Mouse (Mus musculus) hindbrain, embryonic 16.5 days (tissue): ENCODE measurements at regions not wholly inside any gene's neighbourhood (a gene's known extent, or its start where the extent isn't known, plus 50 kb on each side); places are given as distances from the start of the nearest gene placed in this dataset.
A peak's percentile ranks its signal among the peaks of the same experiment; 100 is the strongest.

Source experiments
- ATAC-seq: fragments of 200-750 bp; cut with Nextera tagmentation; 2 replicates; pipeline ENCODE4 v1.8.0; 2017; ENCODE audit warnings: moderate TSS enrichment, moderate library complexity
- H3K27ac ChIP-seq: fragments of 300-500 bp; sonication (generic); 2 replicates; pipeline ENCODE4 v1.5.1; 2014; ENCODE audit warnings: low read depth, mild to moderate bottlenecking, control low read depth, low read length, moderate library complexity
- H3K27me3 ChIP-seq: fragments of 300-500 bp; sonication (generic); replicated peaks from 2 replicates; pipeline ENCODE4 v1.6.1; 2014; ENCODE audit warnings: low read length; ENCODE audit not compliant: control insufficient read depth, insufficient read depth
- H3K36me3 ChIP-seq: fragments of 300-500 bp; sonication (generic); 2 replicates; pipeline ENCODE4 v1.6.1; 2014; ENCODE audit warnings: mild to moderate bottlenecking, low read length, moderate library complexity, mixed read lengths; ENCODE audit not compliant: control insufficient read depth, insufficient read depth
- H3K4me1 ChIP-seq: fragments of 300-500 bp; sonication (generic); 2 replicates; pipeline ENCODE4 v1.6.1; 2014; ENCODE audit warnings: low read depth, low read length; ENCODE audit not compliant: control insufficient read depth, insufficient read depth
- H3K4me2 ChIP-seq: fragments of 300-500 bp; sonication (generic); 2 replicates; pipeline ENCODE4 v1.6.1; 2014; ENCODE audit warnings: mild to moderate bottlenecking, low read length, control low read depth, moderate library complexity
- H3K4me3 ChIP-seq: fragments of 300-500 bp; sonication (generic); 2 replicates; pipeline ENCODE4 v1.5.1; 2014; ENCODE audit warnings: mild to moderate bottlenecking, low read length, control low read depth, moderate library complexity
- H3K9ac ChIP-seq: fragments of 300-500 bp; sonication (generic); 2 replicates; pipeline ENCODE4 v1.6.1; 2014; ENCODE audit warnings: low read depth, mild to moderate bottlenecking, control low read depth, low read length, moderate library complexity
- H3K9me3 ChIP-seq: fragments of 300-500 bp; sonication (generic); 2 replicates; pipeline ENCODE4 v1.6.1; 2014; ENCODE audit warnings: mild to moderate bottlenecking, low read length, moderate library complexity; ENCODE audit not compliant: control insufficient read depth
- WGBS: fragments of 180-500 bp; shearing (Covaris S2); extraction: QIAGEN DNeasy Blood & Tissue Kit; methylation state at CpG from one replicate; pipeline ENCODE4 v1.1.7; 2014; 5-methylcytosine and 5-hydroxymethylcytosine counted together

GRCm38 (mm10) chr8:15323421-15323820, 277.5 kb upstream of the BB014433 start:
- H3K4me2 ChIP-seq, result no peak overlapping the region
- no peaks in the 10 kb centered on the region for H3K4me1 ChIP-seq
- WGBS, result 78% methylated on average over 4 of the region's 4 CpGs

GRCm38 (mm10) chr8:15318082-15318816, 272.4 kb upstream of the BB014433 start:
- 75% methylated on average over 16 of the region's 16 CpGs for WGBS
- H3K4me3 ChIP-seq, result no peak overlapping the region
- no peaks in the 10 kb centered on the region for H3K36me3 ChIP-seq
- no peaks in the 10 kb centered on the region for H3K4me1 ChIP-seq
- peak; percentile 60 for ATAC-seq
- no peaks in the 10 kb centered on the region for H3K27me3 ChIP-seq
- no peak overlapping the region for H3K27ac ChIP-seq
- H3K9ac ChIP-seq, result no peak overlapping the region
- H3K4me2 ChIP-seq, result no peak overlapping the region
- no peaks in the 10 kb centered on the region for H3K9me3 ChIP-seq

More at GRCm38 (mm10) chr8:15323421-15323820, 277.5 kb upstream of the BB014433 start:
- Histone ChIP-seq H3K36me3 (no peaks in the 10 kb centered on the region), H3K27ac (no peak overlapping the region), H3K9ac (no peak overlapping the region), H3K4me3 (no peak overlapping the region), H3K27me3 (no peaks in the 10 kb centered on the region), H3K9me3 (no peaks in the 10 kb centered on the region)
- no peak for ATAC-seq

- Histone ChIP-seq H3K9me3 (no peaks in the 10 kb centered on the region), H3K27ac (no peak overlapping the region), H3K4me1 (no peaks in the 10 kb centered on the region), H3K36me3 (no peaks in the 10 kb centered on the region), H3K9ac (no peak overlapping the region), H3K4me2 (no peak overlapping the region), H3K27me3 (no peaks in the 10 kb centered on the region), H3K4me3 (no peak overlapping the region)
- WGBS, result 83% methylated on average over 5 of the region's 5 CpGs
- no peak for ATAC-seq
Measured at GRCm38 (mm10) chr8:15313481-15313880, 267.6 kb upstream of the BB014433 start.

GRCm38 (mm10) chr8:15311509-15311908, 265.6 kb upstream of the BB014433 start:
- Histone ChIP-seq H3K27me3 (no peaks in the 10 kb centered on the region), H3K9me3 (no peaks in the 10 kb centered on the region), H3K9ac (no peak overlapping the region), H3K4me1 (no peaks in the 10 kb centered on the region), H3K36me3 (no peaks in the 10 kb centered on the region), H3K4me2 (no peak overlapping the region), H3K27ac (no peak overlapping the region), H3K4me3 (no peak overlapping the region)
- 58% methylated on average over 4 of the region's 4 CpGs for WGBS
- ATAC-seq, result peak; percentile 54

- 0 out of 2 replicates have a peak, but pooled peaks have one; percentile 48 for ATAC-seq
Measured at GRCm38 (mm10) chr8:15311045-15311444, 265.2 kb upstream of the BB014433 start.

GRCm38 (mm10) chr8:15304143-15304677, 258.3 kb upstream of the BB014433 start:
- Histone ChIP-seq H3K4me1 (no peaks in the 10 kb centered on the region), H3K4me3 (no peak overlapping the region), H3K27ac (no peak overlapping the region), H3K9ac (no peak overlapping the region), H3K9me3 (no peaks in the 10 kb centered on the region), H3K36me3 (no peaks in the 10 kb centered on the region), H3K27me3 (no peaks in the 10 kb centered on the region), H3K4me2 (no peak overlapping the region)
- 87% methylated on average over 2 of the region's 2 CpGs for WGBS
- ATAC-seq, result no peak

More at GRCm38 (mm10) chr8:15311045-15311444, 265.2 kb upstream of the BB014433 start:
- H3K9ac ChIP-seq, result no peak overlapping the region
- WGBS, result 71% methylated on average over 7 of the region's 7 CpGs
- no peak overlapping the region for H3K4me2 ChIP-seq
- no peaks in the 10 kb centered on the region for H3K9me3 ChIP-seq
- H3K36me3 ChIP-seq, result no peaks in the 10 kb centered on the region
- H3K27me3 ChIP-seq, result no peaks in the 10 kb centered on the region
- no peaks in the 10 kb centered on the region for H3K4me1 ChIP-seq
- no peak overlapping the region for H3K27ac ChIP-seq
- no peak overlapping the region for H3K4me3 ChIP-seq

- no peak for ATAC-seq
- H3K4me2 ChIP-seq, result no peak overlapping the region
- no peaks in the 10 kb centered on the region for H3K36me3 ChIP-seq
- 53% methylated on average over 5 of the region's 5 CpGs for WGBS
- no peak overlapping the region for H3K27ac ChIP-seq
- H3K4me3 ChIP-seq, result no peak overlapping the region
- H3K9ac ChIP-seq, result no peak overlapping the region
- H3K27me3 ChIP-seq, result no peaks in the 10 kb centered on the region
- no peaks in the 10 kb centered on the region for H3K9me3 ChIP-seq
- H3K4me1 ChIP-seq, result peaks cover 5% of the 10 kb centered on the region; the same call in 1 of the 2 replicates
Measured at GRCm38 (mm10) chr8:15273775-15274174, 227.9 kb upstream of the BB014433 start.

- no peak overlapping the region for H3K4me3 ChIP-seq
- 31% methylated on average over 17 of the region's 17 CpGs for WGBS
- H3K4me1 ChIP-seq, result peaks cover 5% of the 10 kb centered on the region; the same call in 1 of the 2 replicates
- H3K9ac ChIP-seq, result no peak overlapping the region
- peak overlapping the region; percentile 29 for H3K4me2 ChIP-seq
- no peaks in the 10 kb centered on the region for H3K27me3 ChIP-seq
- H3K27ac ChIP-seq, result no peak overlapping the region
- no peaks in the 10 kb centered on the region for H3K9me3 ChIP-seq
- no peaks in the 10 kb centered on the region for H3K36me3 ChIP-seq
- peak; percentile 60; the same call in 1 of the 2 replicates for ATAC-seq
Measured at GRCm38 (mm10) chr8:15271793-15272587, 226.1 kb upstream of the BB014433 start.

- Histone ChIP-seq H3K36me3 (no peaks in the 10 kb centered on the region), H3K27ac (no peak overlapping the region), H3K4me2 (no peak overlapping the region), H3K9me3 (peaks cover 2% of the 10 kb centered on the region; the same call in 1 of the 2 replicates), H3K9ac (no peak overlapping the region), H3K4me3 (no peak overlapping the region), H3K4me1 (peaks cover 5% of the 10 kb centered on the region; the same call in 1 of the 2 replicates), H3K27me3 (no peaks in the 10 kb centered on the region)
- WGBS, result 8% methylated on average over 5 of the region's 5 CpGs
- ATAC-seq, result 0 out of 2 replicates have a peak, but pooled peaks have one; percentile 11
Measured at GRCm38 (mm10) chr8:15270290-15270689, 224.4 kb upstream of the BB014433 start.
